Mouse (Mus musculus): ENCODE data around the gene Bend5.

DNA sequence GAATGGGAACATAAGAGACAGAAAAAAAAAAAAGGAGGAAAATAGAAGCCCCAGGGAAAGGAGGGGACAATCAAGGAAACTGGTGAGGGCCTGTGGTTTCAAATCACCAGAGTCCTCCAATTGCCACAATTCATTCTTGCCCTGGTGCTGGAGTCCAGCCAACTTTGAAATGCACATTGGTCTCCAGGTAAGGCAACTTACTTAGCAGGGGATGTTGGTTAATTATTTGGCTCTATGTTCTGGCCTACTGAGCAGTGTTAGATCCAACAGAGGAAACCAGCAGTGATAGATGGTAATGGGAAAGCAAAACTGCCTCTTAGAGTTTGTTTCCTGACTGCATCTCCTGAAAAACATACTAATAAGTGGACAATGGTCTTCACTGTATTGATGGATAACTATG, 37.6 kb upstream of the Bend5 start:
- TF ChIP-seq GATA1 (IDR thresholded peaks at IDR 0.05; ENCODE audit: borderline replicate concordance, low read length), result no peak
- no peak for TF ChIP-seq FLI1 (IDR thresholded peaks at IDR 0.05; ENCODE audit: low read length)
